Mouse (Mus musculus) small intestine, adult 2 months (tissue): ENCODE measurements around the gene Gm11172.

Source experiments
- CTCF ChIP-seq: fragments of 200-500 bp; IDR thresholded peaks from 2 replicates; pipeline ENCODE4 v1.5.1; 2012; ENCODE audit warnings: low read depth, mild to moderate bottlenecking, control low read depth, inconsistent platforms, low read length, moderate library complexity, mixed read lengths; ENCODE audit not compliant: insufficient replicate concordance, insufficient read length; ENCODE audit errors: extremely low read depth
- POLR2A ChIP-seq: fragments of 200-500 bp; IDR thresholded peaks from 2 replicates; pipeline ENCODE4 v1.6.1; 2012; ENCODE audit warnings: low read depth, mild to moderate bottlenecking, control low read depth, inconsistent platforms, low read length, moderate library complexity

- no peak for TF ChIP-seq CTCF
- TF ChIP-seq POLR2A: no peak
Measured at GRCm38 (mm10) chr16:10780631-10781120, 32.0 kb upstream of the Gm11172 start.
